Mouse (Mus musculus) small intestine, adult 2 months (tissue): ENCODE measurements around the gene Lix1l. TPM values are rescaled to one million over a fixed set of nuclear protein-coding genes. Genes with fewer than 3 reads are reported as not detected.

Experiments
- H3K27ac ChIP-seq: fragments of 200-500 bp; 2 replicates; pipeline ENCODE4 v1.5.1; 2012; ENCODE audit warnings: low read depth, low read length, control low read depth, inconsistent platforms; ENCODE audit not compliant: insufficient read depth
- H3K27me3 ChIP-seq: fragments of 200-500 bp; 2 replicates; pipeline ENCODE4 v1.6.1; 2012; ENCODE audit warnings: mild to moderate bottlenecking, moderate library complexity, low read length, inconsistent platforms; ENCODE audit not compliant: control insufficient read depth, insufficient read depth
- H3K36me3 ChIP-seq: fragments of 200-500 bp; 2 replicates; pipeline ENCODE4 v1.6.1; 2012; ENCODE audit warnings: mild to moderate bottlenecking, low read length, control low read depth, inconsistent platforms; ENCODE audit not compliant: control insufficient read depth, insufficient read depth
- H3K4me1 ChIP-seq: fragments of 200-500 bp; 2 replicates; pipeline ENCODE4 v1.6.1; 2012; ENCODE audit warnings: low read length, inconsistent platforms, mixed read lengths; ENCODE audit not compliant: control insufficient read depth, insufficient read depth, insufficient read length
- H3K4me3 ChIP-seq: fragments of 200-500 bp; 2 replicates; pipeline ENCODE4 v1.5.1; 2012; ENCODE audit warnings: low read depth, mild to moderate bottlenecking, control low read depth, inconsistent platforms, low read length, moderate library complexity
- CTCF ChIP-seq: fragments of 200-500 bp; IDR thresholded peaks from 2 replicates; pipeline ENCODE4 v1.5.1; 2012; ENCODE audit warnings: low read depth, mild to moderate bottlenecking, control low read depth, inconsistent platforms, low read length, moderate library complexity, mixed read lengths; ENCODE audit not compliant: insufficient replicate concordance, insufficient read length; ENCODE audit errors: extremely low read depth
- POLR2A ChIP-seq: fragments of 200-500 bp; IDR thresholded peaks from 2 replicates; pipeline ENCODE4 v1.6.1; 2012; ENCODE audit warnings: low read depth, mild to moderate bottlenecking, control low read depth, inconsistent platforms, low read length, moderate library complexity
- WGBS: fragments of 180-500 bp; shearing (Covaris S2); methylation state at CpG from one replicate; pipeline ENCODE4 v1.1.7; 2018; 5-methylcytosine and 5-hydroxymethylcytosine counted together
- polyA plus RNA-seq: library from polyadenylated mRNA; depleted of rRNA; stranded (reverse); fragments of >200 nt; gene quantifications from 2 replicates; pipeline ENCODE4 v1.2.3, GENCODE M21; 2012

Lix1l gene
- polyA plus RNA-seq, 1 experiment: 7.6 TPM

- no peaks in the 10 kb centered on the region for H3K27me3 ChIP-seq
Measured at GRCm38 (mm10) chr3:96634015-96634414, 33.1 kb downstream of the Lix1l start.

DNA sequence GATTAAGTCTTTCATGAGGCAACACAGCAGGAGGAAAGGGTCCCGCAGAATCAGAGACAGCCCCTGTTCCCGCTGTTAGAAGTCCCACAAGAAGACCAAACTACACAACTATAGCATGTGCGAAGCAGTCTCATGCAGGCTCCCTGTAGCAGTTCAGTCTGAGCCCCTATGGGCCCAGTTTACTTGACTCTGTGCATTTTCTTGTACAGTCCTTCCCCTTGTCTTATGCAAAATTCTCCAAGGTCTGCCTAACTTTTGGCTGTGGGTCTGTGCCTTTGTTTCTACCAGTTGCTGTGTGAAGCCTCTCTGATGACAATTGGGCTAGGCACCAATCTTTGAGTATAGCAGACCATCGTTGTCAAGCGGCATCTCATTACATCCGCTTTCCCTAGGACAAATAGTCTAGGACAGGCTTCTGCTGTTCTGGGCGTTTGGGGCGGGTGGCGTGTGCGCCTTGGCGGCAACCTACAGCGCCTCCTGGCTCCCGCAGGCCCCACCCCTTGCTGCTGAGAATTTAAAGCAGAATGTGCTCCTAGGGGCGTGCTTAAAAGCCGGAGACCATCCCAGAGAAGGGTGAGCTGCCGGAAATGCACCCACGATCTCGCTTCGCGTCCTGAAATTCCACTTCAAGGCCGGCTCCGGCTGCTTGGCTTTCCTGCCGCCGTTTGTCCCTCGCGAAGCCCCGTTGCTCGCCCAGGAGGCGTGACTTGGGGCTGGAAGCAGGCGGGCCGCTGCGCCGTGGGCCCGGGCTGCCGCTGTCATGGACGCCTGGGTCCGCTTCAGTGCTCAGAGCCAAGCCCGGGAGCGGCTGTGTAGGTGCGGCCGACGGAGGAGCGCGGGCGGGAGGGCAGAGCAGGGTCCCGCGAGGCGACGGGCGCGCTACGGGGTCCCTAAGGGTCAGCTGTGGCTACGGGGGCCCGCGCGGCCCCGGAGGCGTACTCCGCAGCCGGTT lies 34.3 kb downstream of the Lix1l start, which contains the start of the genes Pex11b and Gm42957:
Pex11b (plus strand) TSS at position 449 of the 952 bp plus-strand sequence.
Gm42957 (plus strand) TSS at position 547 of the 952 bp plus-strand sequence.
- H3K36me3 ChIP-seq: peaks cover 21% of the 10 kb centered on the region

More at GRCm38 (mm10) chr3:96634015-96634414, 33.1 kb downstream of the Lix1l start:
- WGBS: 73% methylated on average over 1 of the region's 1 CpGs
- H3K4me3 ChIP-seq: no peak overlapping the region
- TF ChIP-seq POLR2A (no peak), CTCF (no peak)
- H3K4me1 ChIP-seq: peaks cover 6% of the 10 kb centered on the region; the same call in 1 of the 2 replicates
- H3K27ac ChIP-seq: no peak overlapping the region
- H3K36me3 ChIP-seq: peaks cover 16% of the 10 kb centered on the region

GRCm38 (mm10) chr3:96635906-96636305 lies 35.0 kb downstream of the Lix1l start:
- H3K27me3 ChIP-seq: no peaks in the 10 kb centered on the region
- peaks cover 21% of the 10 kb centered on the region for H3K36me3 ChIP-seq
- peak overlapping the region; percentile 92 for H3K4me3 ChIP-seq
- no peak for TF ChIP-seq POLR2A
- TF ChIP-seq CTCF: no peak
- whole genome bisulfite sequencing: 2% methylated on average over 15 of the region's 15 CpGs
- peak overlapping the region; percentile 74 for H3K27ac ChIP-seq
- peaks cover 6% of the 10 kb centered on the region; the same call in 1 of the 2 replicates for H3K4me1 ChIP-seq

More for the DNA sequence above, 34.3 kb downstream of the Lix1l start, which contains the start of the genes Pex11b and Gm42957:
- Histone ChIP-seq H3K27me3 (no peaks in the 10 kb centered on the region), H3K4me1 (peaks cover 6% of the 10 kb centered on the region; the same call in 1 of the 2 replicates), H3K4me3 (peak within 1 kb of the TSS; percentile 92), H3K27ac (peak within 1 kb of the TSS; percentile 74)
- 3% methylated on average over 60 of the region's 60 CpGs for WGBS
- TF ChIP-seq CTCF (peak; percentile 24; the same call in 1 of the 2 replicates), POLR2A (peak; percentile 49; the same call in 1 of the 2 replicates)

DNA sequence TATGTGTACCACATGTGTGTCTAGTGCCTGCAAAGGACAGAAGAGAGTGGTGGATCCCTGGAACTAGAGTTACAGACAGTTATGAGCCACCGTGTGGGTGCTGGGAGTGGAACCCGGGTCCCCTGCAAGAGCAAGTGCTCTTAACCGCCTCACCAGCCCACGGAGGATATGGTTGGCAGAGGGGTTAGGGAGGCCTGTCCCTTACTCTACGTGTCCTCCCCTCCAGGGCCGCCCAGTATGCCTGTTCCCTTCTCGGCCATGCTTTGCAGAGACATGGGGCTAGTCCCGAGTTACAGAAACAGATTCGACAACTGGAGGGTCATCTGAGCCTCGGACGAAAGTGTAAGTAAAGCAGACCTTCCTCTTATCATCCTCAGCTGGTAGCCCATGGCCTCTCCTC lies 35.5 kb downstream of the Lix1l start:
- peak overlapping the region; percentile 55 for H3K4me3 ChIP-seq
- 27% methylated on average over 11 of the region's 11 CpGs for WGBS
- no peaks in the 10 kb centered on the region for H3K27me3 ChIP-seq
- no peak for TF ChIP-seq POLR2A
- TF ChIP-seq CTCF: no peak
- H3K4me1 ChIP-seq: peaks cover 6% of the 10 kb centered on the region; the same call in 1 of the 2 replicates
- H3K36me3 ChIP-seq: peaks cover 20% of the 10 kb centered on the region
- peak overlapping the region; percentile 42 for H3K27ac ChIP-seq

DNA sequence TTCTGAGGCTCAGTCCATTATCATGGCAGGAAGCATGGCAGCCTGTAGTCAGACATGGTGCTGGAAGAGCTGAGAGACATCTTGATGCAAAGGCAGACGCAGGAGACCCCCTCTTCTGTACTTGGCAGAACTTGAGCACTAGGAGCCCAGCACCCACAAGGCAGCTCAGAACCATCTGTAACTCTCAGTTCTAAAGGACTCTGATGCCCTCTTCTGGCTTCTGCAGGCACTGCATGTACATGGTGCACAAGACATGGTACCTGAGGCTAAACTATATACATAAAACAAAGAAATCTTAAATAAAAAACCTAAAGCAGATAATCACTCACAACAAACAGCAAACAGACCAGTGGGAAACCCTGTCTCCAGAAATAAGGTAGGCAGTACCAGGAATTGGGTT lies 38.3 kb downstream of the Lix1l start:
- 87% methylated on average over 1 of the region's 1 CpGs for WGBS
- no peak overlapping the region for H3K4me3 ChIP-seq
- peaks cover 22% of the 10 kb centered on the region for H3K36me3 ChIP-seq
- H3K27me3 ChIP-seq: no peaks in the 10 kb centered on the region
- no peak overlapping the region for H3K27ac ChIP-seq
- TF ChIP-seq CTCF (peak; percentile 57; the same call in 1 of the 2 replicates), POLR2A (no peak)
- H3K4me1 ChIP-seq: peaks cover 6% of the 10 kb centered on the region; the same call in 1 of the 2 replicates

DNA sequence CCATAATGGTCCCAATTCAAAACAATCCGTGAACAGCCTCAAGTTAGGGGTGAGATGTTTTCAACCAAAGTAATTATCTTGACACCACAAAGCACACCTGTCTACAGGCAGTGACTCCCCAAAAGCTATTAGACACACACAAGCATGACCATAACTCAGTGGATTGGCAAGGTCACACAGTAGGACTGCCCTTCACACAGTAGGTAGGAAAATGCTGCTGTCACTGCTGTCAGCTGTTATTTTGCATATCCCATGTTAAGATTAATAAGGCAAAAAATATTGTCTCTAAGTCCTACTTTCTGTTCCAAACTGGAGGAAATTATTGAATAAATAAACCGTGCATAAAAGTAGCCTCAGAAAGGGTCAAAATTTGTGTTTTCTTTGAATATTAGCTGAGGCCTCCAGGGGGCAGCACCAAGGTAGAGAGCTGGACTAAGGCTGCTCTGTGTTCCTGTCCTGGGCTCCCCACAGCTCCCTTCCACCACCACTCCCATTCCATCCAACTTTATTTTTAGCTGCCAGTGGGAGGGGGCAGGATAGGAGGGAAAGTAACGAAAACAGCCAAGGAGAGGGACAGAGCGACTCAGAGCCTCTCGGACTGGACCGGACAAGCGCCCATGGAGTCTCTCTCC lies 44.2 kb downstream of the Lix1l start, which contains the start of gene Itga10:
Itga10 (plus strand) TSS at position 567 of the 632 bp plus-strand sequence.
- WGBS: 74% methylated on average over 7 of the region's 7 CpGs
- Histone ChIP-seq H3K27ac (no peak within 1 kb of the TSS), H3K27me3 (no peaks in the 10 kb centered on the region), H3K4me3 (no peak within 1 kb of the TSS), H3K36me3 (peaks cover 20% of the 10 kb centered on the region), H3K4me1 (no peaks in the 10 kb centered on the region)
- TF ChIP-seq POLR2A (no peak), CTCF (peak; percentile 55; the same call in 1 of the 2 replicates)

GRCm38 (mm10) chr3:96647365-96647764 lies 46.4 kb downstream of the Lix1l start:
- WGBS: 91% methylated on average over 3 of the region's 3 CpGs
- Histone ChIP-seq H3K27me3 (no peaks in the 10 kb centered on the region), H3K4me1 (no peaks in the 10 kb centered on the region), H3K27ac (no peak overlapping the region), H3K4me3 (no peak overlapping the region), H3K36me3 (peaks cover 19% of the 10 kb centered on the region)
- TF ChIP-seq CTCF (no peak), POLR2A (no peak)
